Mouse (Mus musculus) kidney, postnatal 0 days (tissue): ENCODE data around the gene Slc26a5. TPM values are rescaled to one million over a fixed set of nuclear protein-coding genes. Genes with fewer than 3 reads are reported as not detected.

Source experiments
- ATAC-seq: fragments of 200-750 bp; cut with Nextera tagmentation; replicated peaks from 2 replicates; pipeline ENCODE4 v1.8.0; 2017; ENCODE audit warnings: low read depth, moderate number of reproducible peaks, moderate TSS enrichment, moderate library complexity; ENCODE audit not compliant: low FRiP score
- DNase-seq: peaks from one replicate; pipeline ENCODE4 v3.0.0-alpha.2; 2016; ENCODE audit warnings: low spot score
- H3K27ac ChIP-seq: fragments of 300-500 bp; sonication (generic); 2 replicates; pipeline ENCODE4 v1.5.1; 2014; ENCODE audit warnings: mild to moderate bottlenecking
- H3K27me3 ChIP-seq: fragments of 300-500 bp; sonication (generic); 2 replicates; pipeline ENCODE4 v1.6.1; 2014; ENCODE audit warnings: low read length, mixed read lengths; ENCODE audit not compliant: insufficient read depth
- H3K36me3 ChIP-seq: fragments of 300-500 bp; sonication (generic); 2 replicates; pipeline ENCODE4 v1.6.1; 2014; ENCODE audit warnings: low read length, mixed read lengths; ENCODE audit not compliant: insufficient read depth
- H3K4me1 ChIP-seq: fragments of 300-500 bp; sonication (generic); replicated peaks from 2 replicates; pipeline ENCODE4 v1.6.1; 2014; ENCODE audit warnings: antibody characterized with exemption, low read length, mixed read lengths; ENCODE audit not compliant: insufficient read depth
- H3K4me2 ChIP-seq: fragments of 300-500 bp; sonication (generic); 2 replicates; pipeline ENCODE4 v1.6.1; 2014; ENCODE audit warnings: mild to moderate bottlenecking, low read length, moderate library complexity, mixed read lengths
- H3K4me3 ChIP-seq: fragments of 300-500 bp; sonication (generic); replicated peaks from 2 replicates; pipeline ENCODE4 v1.5.1; 2014; ENCODE audit warnings: low read depth, low read length
- H3K9ac ChIP-seq: fragments of 300-500 bp; sonication (generic); 2 replicates; pipeline ENCODE4 v1.6.1; 2014; ENCODE audit warnings: low read depth, low read length
- H3K9me3 ChIP-seq: fragments of 300-500 bp; sonication (generic); replicated peaks from 2 replicates; pipeline ENCODE4 v1.6.1; 2016; ENCODE audit warnings: low read length, inconsistent platforms, mixed read lengths
- CTCF ChIP-seq: IDR thresholded peaks from 2 replicates; pipeline ENCODE4 v1.5.1; 2016; ENCODE audit warnings: antibody characterized with exemption, low read depth, mild to moderate bottlenecking, moderate library complexity
- WGBS: fragments of 180-500 bp; shearing (Covaris S2); extraction: QIAGEN DNeasy Blood & Tissue Kit; methylation state at CpG from one replicate; pipeline ENCODE4 v1.1.7; 2014; 5-methylcytosine and 5-hydroxymethylcytosine counted together
- polyA plus RNA-seq: library from polyadenylated mRNA; unstranded; fragments of >200 nt; fragmentation: Nextera tagmentation; extraction: Ambion mirVana; gene quantifications from 2 replicates; pipeline ENCODE4 v1.2.1, GENCODE M21; 2015

The Slc26a5 gene
- polyA plus RNA-seq, 1 experiment from 2014 or later, result not detected

GRCm38 (mm10) chr5:21900891-21901290 lies 35.5 kb upstream of the Slc26a5 start:
- Histone ChIP-seq H3K9ac (no peak overlapping the region), H3K36me3 (no peaks in the 10 kb centered on the region), H3K4me3 (no peak overlapping the region), H3K4me1 (no peaks in the 10 kb centered on the region), H3K27ac (no peak overlapping the region), H3K27me3 (no peaks in the 10 kb centered on the region), H3K9me3 (no peaks in the 10 kb centered on the region), H3K4me2 (no peak overlapping the region)
- ATAC-seq (no peak), DNase-seq (no peak)
- TF ChIP-seq CTCF, result no peak
- 66% methylated on average over 6 of the region's 6 CpGs for WGBS

DNA sequence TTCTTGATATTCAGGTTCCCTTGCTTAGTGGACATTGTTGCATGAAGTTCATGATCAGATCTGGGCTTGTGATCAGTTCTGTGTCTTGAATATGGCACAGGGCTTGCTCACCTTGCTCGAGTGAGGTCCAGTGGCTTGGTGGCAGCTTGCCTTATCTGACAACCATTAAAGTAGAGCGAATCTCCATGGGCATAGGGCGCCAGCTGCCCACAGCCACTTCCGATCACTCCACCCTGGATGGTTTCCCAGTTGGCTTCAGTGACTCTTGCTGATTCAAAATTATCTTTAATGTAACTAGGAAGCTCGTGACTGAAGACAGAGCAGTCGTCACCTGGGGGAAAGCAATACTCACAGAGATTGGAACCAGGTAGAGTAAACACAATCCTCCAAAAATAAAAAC lies 33.5 kb upstream of the Slc26a5 start:
- TF ChIP-seq CTCF, result no peak
- Histone ChIP-seq H3K36me3 (no peaks in the 10 kb centered on the region), H3K27me3 (no peaks in the 10 kb centered on the region), H3K4me1 (no peaks in the 10 kb centered on the region), H3K9me3 (no peaks in the 10 kb centered on the region), H3K9ac (no peak overlapping the region), H3K4me2 (no peak overlapping the region), H3K27ac (no peak overlapping the region), H3K4me3 (no peak overlapping the region)
- no peak for ATAC-seq
- 90% methylated on average over 6 of the region's 6 CpGs for WGBS
- no peak for DNase-seq

GRCm38 (mm10) chr5:21896586-21896985 lies 31.2 kb upstream of the Slc26a5 start:
- TF ChIP-seq CTCF, result no peak
- no peaks in the 10 kb centered on the region for H3K9me3 ChIP-seq
- no peak overlapping the region for H3K9ac ChIP-seq
- 65% methylated on average over 14 of the region's 14 CpGs for WGBS
- no peak for DNase-seq
- no peaks in the 10 kb centered on the region for H3K4me1 ChIP-seq
- ATAC-seq, result no peak
- H3K27ac ChIP-seq, result no peak overlapping the region
- H3K36me3 ChIP-seq, result no peaks in the 10 kb centered on the region
- no peaks in the 10 kb centered on the region for H3K27me3 ChIP-seq
- no peak overlapping the region for H3K4me2 ChIP-seq
- H3K4me3 ChIP-seq, result no peak overlapping the region

DNA sequence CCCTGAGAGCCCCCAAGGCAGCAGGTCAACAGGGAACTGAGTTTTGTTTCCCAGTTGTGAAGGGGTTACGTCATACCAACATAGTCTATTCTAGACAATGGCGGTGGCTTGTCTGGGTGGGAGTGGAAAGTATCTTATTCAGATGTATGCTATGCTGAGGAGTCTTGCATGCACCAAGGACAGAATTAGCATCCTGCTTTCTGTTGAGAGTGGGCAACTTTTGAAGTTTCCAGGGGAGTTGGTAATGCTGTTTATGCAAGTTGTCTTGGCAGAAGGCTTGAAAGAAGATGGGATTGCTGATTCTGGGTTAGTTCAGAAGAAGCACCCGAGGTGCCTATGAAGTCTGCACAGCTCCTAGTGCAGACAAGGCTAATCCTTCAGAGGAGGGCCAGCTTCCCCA lies 28.8 kb upstream of the Slc26a5 start:
- no peak for DNase-seq
- Histone ChIP-seq H3K9me3 (no peaks in the 10 kb centered on the region), H3K4me1 (no peaks in the 10 kb centered on the region), H3K4me2 (no peak overlapping the region), H3K27me3 (no peaks in the 10 kb centered on the region), H3K27ac (no peak overlapping the region), H3K9ac (no peak overlapping the region), H3K4me3 (no peak overlapping the region), H3K36me3 (no peaks in the 10 kb centered on the region)
- ATAC-seq, result no peak
- no peak for TF ChIP-seq CTCF
- WGBS, result 91% methylated on average over 3 of the region's 3 CpGs

- H3K36me3 ChIP-seq, result no peaks in the 10 kb centered on the region
- H3K4me3 ChIP-seq, result no peak overlapping the region
- DNase-seq (no peak), ATAC-seq (no peak)
- H3K27ac ChIP-seq, result no peak overlapping the region
- no peaks in the 10 kb centered on the region for H3K27me3 ChIP-seq
- WGBS, result 60% methylated on average over 8 of the region's 8 CpGs
- TF ChIP-seq CTCF, result no peak
- H3K4me2 ChIP-seq, result no peak overlapping the region
- no peak overlapping the region for H3K9ac ChIP-seq
- no peaks in the 10 kb centered on the region for H3K4me1 ChIP-seq
- no peaks in the 10 kb centered on the region for H3K9me3 ChIP-seq
Observed at GRCm38 (mm10) chr5:21866750-21867149, 1.3 kb upstream of the Slc26a5 start.

GRCm38 (mm10) chr5:21866311-21866712 lies 908 bp upstream of the Slc26a5 start:
- peak overlapping the region; percentile 48; the same call in 1 of the 2 replicates for H3K4me2 ChIP-seq
- no peaks in the 10 kb centered on the region for H3K9me3 ChIP-seq
- TF ChIP-seq CTCF, result no peak
- 11% methylated on average over 6 of the region's 6 CpGs for WGBS
- no peak overlapping the region for H3K9ac ChIP-seq
- no peaks in the 10 kb centered on the region for H3K36me3 ChIP-seq
- DNase-seq, result peak; percentile 14
- no peaks in the 10 kb centered on the region for H3K4me1 ChIP-seq
- H3K4me3 ChIP-seq, result no peak overlapping the region
- no peaks in the 10 kb centered on the region for H3K27me3 ChIP-seq
- no peak for ATAC-seq
- no peak overlapping the region for H3K27ac ChIP-seq

GRCm38 (mm10) chr5:21858653-21859052 lies 6.8 kb downstream of the Slc26a5 start:
- no peak for ATAC-seq
- H3K9ac ChIP-seq, result no peak overlapping the region
- no peak overlapping the region for H3K4me2 ChIP-seq
- H3K4me3 ChIP-seq, result no peak overlapping the region
- DNase-seq, result no peak
- no peaks in the 10 kb centered on the region for H3K36me3 ChIP-seq
- WGBS, result 81% methylated on average over 7 of the region's 7 CpGs
- TF ChIP-seq CTCF, result no peak
- H3K27me3 ChIP-seq, result no peaks in the 10 kb centered on the region
- H3K27ac ChIP-seq, result no peak overlapping the region
- no peaks in the 10 kb centered on the region for H3K4me1 ChIP-seq
- no peaks in the 10 kb centered on the region for H3K9me3 ChIP-seq
